Mouse (Mus musculus): ENCODE results near the gene Mcoln1. TPM values are rescaled to one million over a fixed set of nuclear protein-coding genes. Genes with fewer than 3 reads are reported as not detected.

The Mcoln1 gene
- polyA plus RNA-seq, 1 experiment from 2014 or later, result 46.9 TPM

- 96% methylated on average over 18 of the region's 18 CpGs for WGBS
- Histone ChIP-seq H3K4me1 (replicated peaks; ENCODE audit: insufficient read depth, low read length) (no peaks in the 10 kb centered on the region), H3K36me3 (ENCODE audit: insufficient read depth, low read length) (peaks cover 23% of the 10 kb centered on the region; the same call in 1 of the 2 replicates), H3K27ac (no peak overlapping the region), H3K9me3 (replicated peaks; ENCODE audit: low read length) (no peaks in the 10 kb centered on the region), H3K4me2 (ENCODE audit: low read length) (no peak overlapping the region), H3K9ac (ENCODE audit: low read depth, low read length) (no peak overlapping the region), H3K27me3 (ENCODE audit: insufficient read depth, low read length) (no peaks in the 10 kb centered on the region), H3K4me3 (replicated peaks; ENCODE audit: low read depth, low read length) (no peak overlapping the region)
- TF ChIP-seq CTCF (IDR thresholded peaks at IDR 0.05; ENCODE audit: low read depth), result no peak
- no peak for ATAC-seq (replicated peaks; ENCODE audit: low FRiP score, low read depth)
- DNase-seq (ENCODE audit: low spot score), result no peak
Measured at GRCm38 (mm10) chr8:3531936-3532335, 31.7 kb downstream of the Mcoln1 start.

- Histone ChIP-seq H3K27me3 (ENCODE audit: insufficient read depth, low read length) (no peaks in the 10 kb centered on the region), H3K4me1 (replicated peaks; ENCODE audit: insufficient read depth, low read length) (no peaks in the 10 kb centered on the region), H3K36me3 (ENCODE audit: insufficient read depth, low read length) (peaks cover 42% of the 10 kb centered on the region), H3K4me3 (replicated peaks; ENCODE audit: low read depth, low read length) (no peak overlapping the region), H3K9ac (ENCODE audit: low read depth, low read length) (no peak overlapping the region), H3K27ac (no peak overlapping the region), H3K9me3 (replicated peaks; ENCODE audit: low read length) (no peaks in the 10 kb centered on the region), H3K4me2 (ENCODE audit: low read length) (no peak overlapping the region)
- no peak for DNase-seq (ENCODE audit: low spot score)
- ATAC-seq (replicated peaks; ENCODE audit: low FRiP score, low read depth), result no peak
- no peak for TF ChIP-seq CTCF (IDR thresholded peaks at IDR 0.05; ENCODE audit: low read depth)
- 66% methylated on average over 15 of the region's 15 CpGs for WGBS
Measured at GRCm38 (mm10) chr8:3536053-3536841, 36.0 kb downstream of the Mcoln1 start.

- Histone ChIP-seq H3K4me1 (replicated peaks; ENCODE audit: insufficient read depth, low read length) (no peaks in the 10 kb centered on the region), H3K9ac (ENCODE audit: low read depth, low read length) (no peak overlapping the region), H3K36me3 (ENCODE audit: insufficient read depth, low read length) (peaks cover 35% of the 10 kb centered on the region), H3K27ac (no peak overlapping the region), H3K9me3 (replicated peaks; ENCODE audit: low read length) (no peaks in the 10 kb centered on the region), H3K4me3 (replicated peaks; ENCODE audit: low read depth, low read length) (no peak overlapping the region), H3K27me3 (ENCODE audit: insufficient read depth, low read length) (no peaks in the 10 kb centered on the region), H3K4me2 (ENCODE audit: low read length) (no peak overlapping the region)
- no peak for DNase-seq (ENCODE audit: low spot score)
- ATAC-seq (replicated peaks; ENCODE audit: low FRiP score, low read depth), result no peak
- WGBS, result 98% methylated on average over 9 of the region's 9 CpGs
- TF ChIP-seq CTCF (IDR thresholded peaks at IDR 0.05; ENCODE audit: low read depth), result no peak
Measured at GRCm38 (mm10) chr8:3536940-3537339, 36.7 kb downstream of the Mcoln1 start.

- Histone ChIP-seq H3K4me1 (replicated peaks; ENCODE audit: insufficient read depth, low read length) (no peaks in the 10 kb centered on the region), H3K27me3 (ENCODE audit: insufficient read depth, low read length) (no peaks in the 10 kb centered on the region), H3K9me3 (replicated peaks; ENCODE audit: low read length) (no peaks in the 10 kb centered on the region), H3K4me2 (ENCODE audit: low read length) (no peak overlapping the region), H3K4me3 (replicated peaks; ENCODE audit: low read depth, low read length) (no peak overlapping the region), H3K9ac (ENCODE audit: low read depth, low read length) (no peak overlapping the region), H3K36me3 (ENCODE audit: insufficient read depth, low read length) (peaks cover 32% of the 10 kb centered on the region), H3K27ac (no peak overlapping the region)
- TF ChIP-seq CTCF (IDR thresholded peaks at IDR 0.05; ENCODE audit: low read depth), result no peak
- 80% methylated on average over 26 of the region's 26 CpGs for WGBS
- DNase-seq (ENCODE audit: low spot score) (no peak), ATAC-seq (replicated peaks; ENCODE audit: low FRiP score, low read depth) (no peak; the same call in 1 of the 2 replicates)
Measured at GRCm38 (mm10) chr8:3537666-3538065, 37.4 kb downstream of the Mcoln1 start.

- Histone ChIP-seq H3K4me1 (replicated peaks; ENCODE audit: insufficient read depth, low read length) (no peaks in the 10 kb centered on the region), H3K9me3 (replicated peaks; ENCODE audit: low read length) (no peaks in the 10 kb centered on the region), H3K27ac (no peak overlapping the region), H3K27me3 (ENCODE audit: insufficient read depth, low read length) (no peaks in the 10 kb centered on the region), H3K36me3 (ENCODE audit: insufficient read depth, low read length) (peaks cover 45% of the 10 kb centered on the region), H3K9ac (ENCODE audit: low read depth, low read length) (no peak overlapping the region), H3K4me2 (ENCODE audit: low read length) (no peak overlapping the region), H3K4me3 (replicated peaks; ENCODE audit: low read depth, low read length) (no peak overlapping the region)
- WGBS, result 84% methylated on average over 7 of the region's 7 CpGs
- ATAC-seq (replicated peaks; ENCODE audit: low FRiP score, low read depth) (no peak), DNase-seq (ENCODE audit: low spot score) (no peak)
- no peak for TF ChIP-seq CTCF (IDR thresholded peaks at IDR 0.05; ENCODE audit: low read depth)
Measured at GRCm38 (mm10) chr8:3539146-3539545, 38.9 kb downstream of the Mcoln1 start.

GRCm38 (mm10) chr8:3540076-3540475, 39.8 kb downstream of the Mcoln1 start:
- ATAC-seq (replicated peaks; ENCODE audit: low FRiP score, low read depth), result no peak
- no peak for TF ChIP-seq CTCF (IDR thresholded peaks at IDR 0.05; ENCODE audit: low read depth)
- H3K36me3 ChIP-seq (ENCODE audit: insufficient read depth, low read length), result peaks cover 51% of the 10 kb centered on the region
- no peaks in the 10 kb centered on the region for H3K9me3 ChIP-seq (replicated peaks; ENCODE audit: low read length)
- no peak overlapping the region for H3K4me2 ChIP-seq (ENCODE audit: low read length)
- no peaks in the 10 kb centered on the region for H3K4me1 ChIP-seq (replicated peaks; ENCODE audit: insufficient read depth, low read length)
- 85% methylated on average over 4 of the region's 4 CpGs for WGBS
- no peak overlapping the region for H3K4me3 ChIP-seq (replicated peaks; ENCODE audit: low read depth, low read length)
- H3K9ac ChIP-seq (ENCODE audit: low read depth, low read length), result no peak overlapping the region
- no peak for DNase-seq (ENCODE audit: low spot score)
- H3K27me3 ChIP-seq (ENCODE audit: insufficient read depth, low read length), result no peaks in the 10 kb centered on the region
- H3K27ac ChIP-seq, result no peak overlapping the region
